Mouse (Mus musculus): ENCODE data around the gene Ankfy1. TPM values are rescaled to one million over a fixed set of nuclear protein-coding genes. Genes with fewer than 3 reads are reported as not detected.
"Not testable (repeated sequence)": the region's sequence is repeated elsewhere in the genome, so short reads cannot be mapped to it uniquely, and the experiment has no call there.

The Ankfy1 gene
- polyA plus RNA-seq, 2 experiments, result 29.0 to 33.4 TPM

DNA sequence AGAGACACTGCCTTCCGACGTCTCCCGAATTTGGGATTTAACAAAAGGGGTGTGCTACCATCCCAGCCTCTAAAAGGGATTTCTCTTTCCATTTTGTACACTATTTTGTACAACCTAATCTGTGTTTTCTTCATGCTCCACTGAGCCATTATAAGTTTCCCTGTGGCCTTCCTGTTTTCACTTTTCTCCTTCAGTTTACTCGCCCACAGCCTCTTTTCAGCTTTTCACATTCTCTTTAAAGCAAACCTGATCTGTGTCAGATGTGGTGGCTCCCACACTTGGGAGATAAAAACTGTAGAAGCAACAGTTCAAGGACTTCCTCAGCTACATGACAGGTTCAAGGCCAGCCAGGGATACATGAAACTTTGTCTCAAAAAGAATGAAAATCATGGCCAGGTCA, 2.5 kb downstream of the Ankfy1 start:
- Histone ChIP-seq H3K4me1 (ENCODE audit: control insufficient read depth, insufficient read depth, low read length) (peaks cover 7% of the 10 kb centered on the region), H3K9me3 (ENCODE audit: control insufficient read depth, low read length) (no peaks in the 10 kb centered on the region), H3K36me3 (ENCODE audit: control insufficient read depth, insufficient read depth, low read length) (peaks cover 3% of the 10 kb centered on the region; the same call in 1 of the 2 replicates), H3K4me3 (replicated peaks; ENCODE audit: low read length) (no peak overlapping the region), H3K27ac (replicated peaks; ENCODE audit: low read depth, low read length) (no peak overlapping the region), H3K27me3 (ENCODE audit: control insufficient read depth, insufficient read depth, low read length) (no peaks in the 10 kb centered on the region), H3K4me2 (replicated peaks; ENCODE audit: low read depth, low read length, severe bottlenecking) (no peak overlapping the region), H3K9ac (ENCODE audit: low read depth, low read length, severe bottlenecking) (no peak overlapping the region)
- ATAC-seq (ENCODE audit: low FRiP score, low read depth) (no peak), DNase-seq (ENCODE audit: low spot score) (no peak)
- no peak for TF ChIP-seq POLR2A (IDR thresholded peaks at IDR 0.05; ENCODE audit: borderline replicate concordance, extremely low read depth, insufficient read depth, insufficient read length)
- WGBS, result 91% methylated on average over 4 of the region's 4 CpGs

DNA sequence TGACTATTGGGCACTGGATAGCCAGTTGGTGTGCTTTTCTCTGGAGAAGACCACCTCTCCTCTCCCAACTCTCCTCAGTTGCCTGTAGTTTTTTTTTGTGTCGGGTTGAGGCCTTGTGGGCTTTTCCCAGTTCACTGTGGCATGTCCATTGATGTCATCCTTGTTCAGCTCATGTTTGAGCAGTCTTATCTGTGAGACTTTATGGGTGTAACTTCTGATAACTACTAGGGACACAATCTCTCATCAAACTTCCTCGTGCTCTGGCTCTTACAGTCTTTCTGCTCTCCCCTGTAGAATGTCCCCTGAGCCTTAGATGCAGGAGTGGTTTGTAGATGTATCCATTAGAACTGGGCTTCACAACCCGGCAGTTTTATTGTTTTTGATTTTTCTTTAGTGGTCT, 5.2 kb downstream of the Ankfy1 start:
- DNase-seq (ENCODE audit: low spot score) (no peak), ATAC-seq (ENCODE audit: low FRiP score, low read depth) (no peak)
- no peaks in the 10 kb centered on the region for H3K9me3 ChIP-seq (ENCODE audit: control insufficient read depth, low read length)
- TF ChIP-seq POLR2A (IDR thresholded peaks at IDR 0.05; ENCODE audit: borderline replicate concordance, extremely low read depth, insufficient read depth, insufficient read length), result no peak
- H3K27me3 ChIP-seq (ENCODE audit: control insufficient read depth, insufficient read depth, low read length), result no peaks in the 10 kb centered on the region
- H3K27ac ChIP-seq (replicated peaks; ENCODE audit: low read depth, low read length), result no peak overlapping the region
- H3K4me1 ChIP-seq (ENCODE audit: control insufficient read depth, insufficient read depth, low read length), result peaks cover 7% of the 10 kb centered on the region
- WGBS, result 87% methylated on average over 3 of the region's 3 CpGs
- no peak overlapping the region for H3K4me3 ChIP-seq (replicated peaks; ENCODE audit: low read length)
- H3K36me3 ChIP-seq (ENCODE audit: control insufficient read depth, insufficient read depth, low read length), result no peaks in the 10 kb centered on the region
- H3K9ac ChIP-seq (ENCODE audit: low read depth, low read length, severe bottlenecking), result no peak overlapping the region
- no peak overlapping the region for H3K4me2 ChIP-seq (replicated peaks; ENCODE audit: low read depth, low read length, severe bottlenecking)

DNA sequence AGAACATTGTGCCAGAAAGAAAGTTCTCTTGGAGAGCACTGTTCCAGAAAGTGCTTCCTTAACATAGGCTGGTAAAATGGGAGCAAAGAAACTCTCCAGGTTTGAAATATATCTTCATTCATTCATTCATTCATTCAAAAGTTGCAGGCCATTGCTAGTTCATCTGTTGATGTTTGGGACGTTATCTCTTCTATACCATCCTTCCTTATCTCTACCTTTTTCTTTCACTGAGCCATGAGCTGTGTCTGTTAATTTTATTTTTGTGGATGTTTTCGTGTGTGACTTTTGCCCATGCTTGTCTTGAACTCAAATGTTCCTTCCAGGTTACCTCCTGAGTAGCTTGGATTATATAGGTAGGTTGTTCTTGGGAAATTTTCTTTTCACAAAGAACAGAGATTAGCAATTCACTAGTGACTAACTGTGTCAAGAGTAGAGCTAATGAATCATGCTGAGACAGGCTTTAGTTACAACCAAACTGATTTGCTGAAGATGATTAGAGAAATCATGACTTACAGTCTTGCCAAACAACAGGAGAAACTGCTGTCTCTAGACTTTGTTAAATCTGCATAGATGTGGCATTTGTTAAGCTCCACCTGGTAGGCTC, 6.7 kb downstream of the Ankfy1 start:
- no peak for ATAC-seq (ENCODE audit: low FRiP score, low read depth)
- no peaks in the 10 kb centered on the region for H3K9me3 ChIP-seq (ENCODE audit: control insufficient read depth, low read length)
- no peak overlapping the region for H3K4me3 ChIP-seq (replicated peaks; ENCODE audit: low read length)
- no peak for DNase-seq (ENCODE audit: low spot score)
- WGBS, result 92% methylated on average over 2 of the region's 2 CpGs
- H3K36me3 ChIP-seq (ENCODE audit: control insufficient read depth, insufficient read depth, low read length), result no peaks in the 10 kb centered on the region
- H3K27me3 ChIP-seq (ENCODE audit: control insufficient read depth, insufficient read depth, low read length), result no peaks in the 10 kb centered on the region
- no peak overlapping the region for H3K9ac ChIP-seq (ENCODE audit: low read depth, low read length, severe bottlenecking)
- no peak overlapping the region for H3K27ac ChIP-seq (replicated peaks; ENCODE audit: low read depth, low read length)
- H3K4me2 ChIP-seq (replicated peaks; ENCODE audit: low read depth, low read length, severe bottlenecking), result no peak overlapping the region
- no peaks in the 10 kb centered on the region for H3K4me1 ChIP-seq (ENCODE audit: control insufficient read depth, insufficient read depth, low read length)
- no peak for TF ChIP-seq POLR2A (IDR thresholded peaks at IDR 0.05; ENCODE audit: borderline replicate concordance, extremely low read depth, insufficient read depth, insufficient read length)

DNA sequence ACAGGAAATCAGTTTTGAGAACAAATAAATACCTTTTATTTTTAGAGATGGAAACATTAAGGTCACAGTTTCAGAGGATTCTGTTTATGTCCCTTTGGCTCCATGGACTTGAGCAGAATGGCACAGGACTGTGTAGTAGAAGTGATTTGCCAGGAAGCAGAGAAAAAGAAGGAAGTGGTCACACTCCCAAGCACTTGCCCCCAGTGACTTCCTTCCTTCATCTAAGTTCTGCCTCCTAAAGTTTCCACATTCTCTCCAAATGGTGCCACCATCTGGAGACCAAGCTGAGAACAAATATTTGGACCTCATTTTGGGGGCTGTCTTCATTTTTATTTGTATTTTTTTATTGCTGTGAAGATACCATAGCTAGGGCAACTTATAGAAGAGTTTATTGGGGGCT, 7.5 kb downstream of the Ankfy1 start:
- DNase-seq (ENCODE audit: low spot score), result no peak
- H3K27me3 ChIP-seq (ENCODE audit: control insufficient read depth, insufficient read depth, low read length), result no peaks in the 10 kb centered on the region
- no peak for ATAC-seq (ENCODE audit: low FRiP score, low read depth)

DNA sequence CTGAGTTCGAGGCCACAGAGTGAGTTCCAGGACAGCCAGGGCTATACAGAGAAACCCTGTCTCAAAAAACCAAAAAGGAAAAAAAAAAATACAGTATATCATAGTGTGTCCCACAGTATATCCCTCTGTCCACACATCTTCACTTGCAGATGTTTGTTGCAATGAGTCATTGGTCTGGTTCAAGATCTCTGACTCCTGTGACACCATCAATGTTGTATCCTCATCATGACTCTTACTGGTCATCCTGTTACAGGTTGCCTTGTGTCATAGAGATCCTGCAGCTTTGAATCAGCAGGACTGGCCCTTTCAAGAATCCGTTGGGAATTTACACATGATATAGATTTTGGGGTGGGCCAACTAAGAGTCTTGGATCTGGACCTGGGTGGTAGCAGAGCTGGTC, 15.3 kb downstream of the Ankfy1 start:
- not testable (repeated sequence) for H3K9ac ChIP-seq (ENCODE audit: low read depth, low read length, severe bottlenecking); ATAC-seq (ENCODE audit: low FRiP score, low read depth); DNase-seq (ENCODE audit: low spot score); H3K4me1 ChIP-seq (ENCODE audit: control insufficient read depth, insufficient read depth, low read length); H3K27ac ChIP-seq (replicated peaks; ENCODE audit: low read depth, low read length); H3K27me3 ChIP-seq (ENCODE audit: control insufficient read depth, insufficient read depth, low read length); H3K4me3 ChIP-seq (replicated peaks; ENCODE audit: low read length); H3K4me2 ChIP-seq (replicated peaks; ENCODE audit: low read depth, low read length, severe bottlenecking); H3K9me3 ChIP-seq (ENCODE audit: control insufficient read depth, low read length); H3K36me3 ChIP-seq (ENCODE audit: control insufficient read depth, insufficient read depth, low read length)
- WGBS, result 93% methylated on average over 2 of the region's 2 CpGs

More for the DNA sequence above, 7.5 kb downstream of the Ankfy1 start:
- no peaks in the 10 kb centered on the region for H3K4me1 ChIP-seq (ENCODE audit: control insufficient read depth, insufficient read depth, low read length)
- no peak overlapping the region for H3K4me2 ChIP-seq (replicated peaks; ENCODE audit: low read depth, low read length, severe bottlenecking)
- H3K9ac ChIP-seq (ENCODE audit: low read depth, low read length, severe bottlenecking), result no peak overlapping the region
- no peak overlapping the region for H3K4me3 ChIP-seq (replicated peaks; ENCODE audit: low read length)
- no peaks in the 10 kb centered on the region; the same call in 1 of the 2 replicates for H3K36me3 ChIP-seq (ENCODE audit: control insufficient read depth, insufficient read depth, low read length)
- H3K9me3 ChIP-seq (ENCODE audit: control insufficient read depth, low read length), result no peaks in the 10 kb centered on the region
- H3K27ac ChIP-seq (replicated peaks; ENCODE audit: low read depth, low read length), result no peak overlapping the region
- no peak for TF ChIP-seq POLR2A (IDR thresholded peaks at IDR 0.05; ENCODE audit: borderline replicate concordance, extremely low read depth, insufficient read depth, insufficient read length)

DNA sequence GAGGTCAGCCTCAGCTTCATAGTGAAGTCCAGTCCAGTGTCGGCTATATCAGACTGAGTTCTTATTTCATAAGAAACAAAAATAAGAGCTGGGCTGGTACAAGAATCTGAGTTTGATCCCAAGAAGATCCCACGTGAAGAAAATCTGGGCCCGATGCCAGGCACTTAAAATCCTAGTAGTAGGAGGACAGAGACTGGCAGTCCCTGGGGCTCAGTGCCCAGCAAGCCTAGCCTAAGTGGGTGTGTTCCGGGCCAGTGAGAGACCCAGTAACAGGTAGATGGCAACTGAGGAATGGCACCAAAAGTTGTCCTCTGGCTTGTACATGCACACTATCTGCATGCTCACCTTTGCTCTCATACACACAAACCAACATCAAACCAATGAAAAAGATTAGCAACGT, 22.9 kb downstream of the Ankfy1 start:
- H3K9me3 ChIP-seq (ENCODE audit: control insufficient read depth, low read length), result no peaks in the 10 kb centered on the region
- WGBS, result 90% methylated on average over 5 of the region's 5 CpGs
- DNase-seq (ENCODE audit: low spot score) (no peak), ATAC-seq (ENCODE audit: low FRiP score, low read depth) (no peak)
- no peaks in the 10 kb centered on the region for H3K27me3 ChIP-seq (ENCODE audit: control insufficient read depth, insufficient read depth, low read length)
- no peak for TF ChIP-seq POLR2A (IDR thresholded peaks at IDR 0.05; ENCODE audit: borderline replicate concordance, extremely low read depth, insufficient read depth, insufficient read length)
- H3K4me1 ChIP-seq (ENCODE audit: control insufficient read depth, insufficient read depth, low read length), result no peaks in the 10 kb centered on the region
- H3K4me3 ChIP-seq (replicated peaks; ENCODE audit: low read length), result no peak overlapping the region
- H3K36me3 ChIP-seq (ENCODE audit: control insufficient read depth, insufficient read depth, low read length), result peaks cover 38% of the 10 kb centered on the region
- H3K4me2 ChIP-seq (replicated peaks; ENCODE audit: low read depth, low read length, severe bottlenecking), result no peak overlapping the region
- no peak overlapping the region for H3K9ac ChIP-seq (ENCODE audit: low read depth, low read length, severe bottlenecking)
- H3K27ac ChIP-seq (replicated peaks; ENCODE audit: low read depth, low read length), result no peak overlapping the region
